In genomic region chr7:45869107-45869670, GRCm38 (mm10) we compare ENCODE assay signal across 8 mouse cellular contexts. TPM values are rescaled to one million over a fixed set of nuclear protein-coding genes. Genes with fewer than 3 reads are reported as not detected.
DNase-seq lines count a peak whose midpoint lies in the region; ATAC-seq and TF ChIP-seq lines count a peak whose summit lies in the region.

No protein-coding gene starts in this region.

- ATAC-seq in lung, embryonic 14.5 days (ENCODE audit: insufficient read depth): no peak
- no peak for ATAC-seq in intestine, postnatal 0 days
- ATAC-seq in stomach, embryonic 15.5 days (ENCODE audit: insufficient read depth, low FRiP score, low read depth): no peak

- peak overlapping the region; percentile 27; the same call in 1 of the 2 replicates for H3K4me3 ChIP-seq in lung, embryonic 14.5 days (ENCODE audit: low read depth, low read length)
- peak overlapping the region; percentile 28; the same call in 1 of the 2 replicates for H3K4me3 ChIP-seq in intestine, postnatal 0 days (ENCODE audit: low read depth, low read length)
- no peak overlapping the region for H3K4me3 ChIP-seq in stomach, embryonic 15.5 days (replicated peaks)

- peak; percentile 60 for DNase-seq in adrenal gland, postnatal 14 days
- no peak for DNase-seq in adrenal gland, adult 18-20 months (ENCODE audit: low spot score in 2 of 2)
- no peak for DNase-seq in lung, embryonic 14.5 days
- DNase-seq in lung, postnatal 36 days: no peak
- DNase-seq in layer of hippocampus, adult 9-11 months: no peak
- no peak for DNase-seq in urinary bladder, postnatal 36 days (ENCODE audit: low spot score in 2 of 2)

- TF ChIP-seq CTCF in lung, embryonic 14.5 days (IDR thresholded peaks at IDR 0.05; ENCODE audit: low read depth): no peak
- no peak for TF ChIP-seq CTCF in intestine, postnatal 0 days (IDR thresholded peaks at IDR 0.05; ENCODE audit: low read depth)

- H3K9me3 ChIP-seq in lung, embryonic 14.5 days (ENCODE audit: low read depth, low read length): no peaks in the 10 kb centered on the region
- H3K9me3 ChIP-seq in intestine, postnatal 0 days (ENCODE audit: control insufficient read depth): no peaks in the 10 kb centered on the region
- no peaks in the 10 kb centered on the region for H3K9me3 ChIP-seq in stomach, embryonic 15.5 days

- H3K4me2 ChIP-seq in lung, embryonic 14.5 days: peak overlapping the region; percentile 59
- peak overlapping the region; percentile 64 for H3K4me2 ChIP-seq in intestine, postnatal 0 days (replicated peaks; ENCODE audit: low read depth)
- H3K4me2 ChIP-seq in stomach, embryonic 15.5 days: peak overlapping the region; percentile 33

- peaks cover 9% of the 10 kb centered on the region; the same call in 1 of the 2 replicates for H3K4me1 ChIP-seq in lung, embryonic 14.5 days (ENCODE audit: insufficient read depth)
- H3K4me1 ChIP-seq in intestine, postnatal 0 days (replicated peaks; ENCODE audit: control insufficient read depth, insufficient read depth, low read length): no peaks in the 10 kb centered on the region; the same call in 1 of the 2 replicates
- H3K4me1 ChIP-seq in stomach, embryonic 15.5 days: peaks cover 36% of the 10 kb centered on the region

- H3K9ac ChIP-seq in lung, embryonic 14.5 days: no peak overlapping the region; the same call in 1 of the 2 replicates
- no peak overlapping the region for H3K9ac ChIP-seq in intestine, postnatal 0 days (ENCODE audit: low read depth, low read length)
- H3K9ac ChIP-seq in stomach, embryonic 15.5 days: no peak overlapping the region

- H3K27ac ChIP-seq in lung, embryonic 14.5 days (ENCODE audit: low read depth): no peak overlapping the region
- peak overlapping the region; percentile 51; the same call in 1 of the 2 replicates for H3K27ac ChIP-seq in intestine, postnatal 0 days (ENCODE audit: low read depth, low read length)
- H3K27ac ChIP-seq in stomach, embryonic 15.5 days: no peak overlapping the region

- peaks cover 45% of the 10 kb centered on the region for H3K27me3 ChIP-seq in lung, embryonic 14.5 days (ENCODE audit: insufficient read depth, low read length)
- no peaks in the 10 kb centered on the region; the same call in 1 of the 2 replicates for H3K27me3 ChIP-seq in intestine, postnatal 0 days (replicated peaks; ENCODE audit: control insufficient read depth, insufficient read depth, low read length)
- H3K27me3 ChIP-seq in stomach, embryonic 15.5 days (replicated peaks): peaks cover 37% of the 10 kb centered on the region

- peaks cover 6% of the 10 kb centered on the region for H3K36me3 ChIP-seq in lung, embryonic 14.5 days (ENCODE audit: insufficient read depth)
- H3K36me3 ChIP-seq in intestine, postnatal 0 days (ENCODE audit: control insufficient read depth, insufficient read depth): 0 out of 2 replicates have a peak, but pooled peaks cover 3% of the 10 kb centered on the region
- H3K36me3 ChIP-seq in stomach, embryonic 15.5 days: 0 out of 2 replicates have a peak, but pooled peaks cover 1% of the 10 kb centered on the region

- 21% methylated on average over 8 of the region's 8 CpGs for WGBS in lung, embryonic 14.5 days
- 39% methylated on average over 8 of the region's 8 CpGs for WGBS in intestine, postnatal 0 days
- 16% methylated on average over 8 of the region's 8 CpGs for WGBS in stomach, embryonic 15.5 days

RNA-seq across cellular contexts. Expression of gene Kdelr1, which starts 3.4 kb away (rescaled TPM):
- total RNA-seq in adrenal gland, postnatal 14 days (2021): 123 and 135 TPM in 2 replicates
- 100 to 1,000 TPM; 125 to 140 TPM for total RNA-seq in adrenal gland, adult 18-20 months (2021)
- 107 and 108 TPM in 2 replicates for polyA plus RNA-seq in lung, embryonic 14.5 days (2014; fragmentation: Nextera tagmentation; extraction: Ambion mirVana)
- polyA plus RNA-seq in intestine, postnatal 0 days (2015; fragmentation: Nextera tagmentation; extraction: Ambion mirVana): 99.6 and 107 TPM in 2 replicates
- 72.0 and 79.7 TPM in 2 replicates for polyA plus RNA-seq in stomach, embryonic 15.5 days (2015; fragmentation: Nextera tagmentation; extraction: Ambion mirVana)

RNA-seq across cellular contexts. Expression of gene Grin2d, which starts 9.0 kb away (rescaled TPM):
- 0.93 and 1.2 TPM in 2 replicates for total RNA-seq in adrenal gland, postnatal 14 days (2021)
- under 1 TPM; 0.66 to 0.67 TPM for total RNA-seq in adrenal gland, adult 18-20 months (2021)
- polyA plus RNA-seq in lung, embryonic 14.5 days (2014; fragmentation: Nextera tagmentation; extraction: Ambion mirVana): 0.41 and 0.43 TPM in 2 replicates
- polyA plus RNA-seq in intestine, postnatal 0 days (2015; fragmentation: Nextera tagmentation; extraction: Ambion mirVana): 0.66 and 1.1 TPM in 2 replicates
- 0.64 and 0.67 TPM in 2 replicates for polyA plus RNA-seq in stomach, embryonic 15.5 days (2015; fragmentation: Nextera tagmentation; extraction: Ambion mirVana)

RNA-seq across cellular contexts. Expression of gene Syngr4, which starts 27.3 kb away (rescaled TPM):
- 0.59 TPM in 1 of 2 replicates, not detected in the other for total RNA-seq in adrenal gland, postnatal 14 days (2021)
- not detected for total RNA-seq in adrenal gland, adult 18-20 months (2021)
- 1.0 and 1.4 TPM in 2 replicates for polyA plus RNA-seq in lung, embryonic 14.5 days (2014; fragmentation: Nextera tagmentation; extraction: Ambion mirVana)
- 0.72 and 0.75 TPM in 2 replicates for polyA plus RNA-seq in intestine, postnatal 0 days (2015; fragmentation: Nextera tagmentation; extraction: Ambion mirVana)
- polyA plus RNA-seq in stomach, embryonic 15.5 days (2015; fragmentation: Nextera tagmentation; extraction: Ambion mirVana): 0.80 and 1.1 TPM in 2 replicates

RNA-seq across cellular contexts. Expression of gene Tmem143, which starts 27.6 kb away (rescaled TPM):
- total RNA-seq in adrenal gland, postnatal 14 days (2021): 80.0 and 80.8 TPM in 2 replicates
- total RNA-seq in adrenal gland, adult 18-20 months (2021): 10 to 100 TPM; 70.9 to 89.3 TPM
- polyA plus RNA-seq in lung, embryonic 14.5 days (2014; fragmentation: Nextera tagmentation; extraction: Ambion mirVana): 2.7 and 3.5 TPM in 2 replicates
- 6.8 and 7.4 TPM in 2 replicates for polyA plus RNA-seq in intestine, postnatal 0 days (2015; fragmentation: Nextera tagmentation; extraction: Ambion mirVana)
- polyA plus RNA-seq in stomach, embryonic 15.5 days (2015; fragmentation: Nextera tagmentation; extraction: Ambion mirVana): 5.8 and 6.8 TPM in 2 replicates

RNA-seq across cellular contexts. Expression of gene Grwd1, which starts 38.4 kb away (rescaled TPM):
- total RNA-seq in adrenal gland, postnatal 14 days (2021): 28.0 and 29.9 TPM in 2 replicates
- total RNA-seq in adrenal gland, adult 18-20 months (2021): 10 to 100 TPM; 33.0 to 36.0 TPM
- polyA plus RNA-seq in lung, embryonic 14.5 days (2014; fragmentation: Nextera tagmentation; extraction: Ambion mirVana): 85.4 and 95.3 TPM in 2 replicates
- polyA plus RNA-seq in intestine, postnatal 0 days (2015; fragmentation: Nextera tagmentation; extraction: Ambion mirVana): 16.4 and 16.6 TPM in 2 replicates
- polyA plus RNA-seq in stomach, embryonic 15.5 days (2015; fragmentation: Nextera tagmentation; extraction: Ambion mirVana): 57.0 and 64.3 TPM in 2 replicates
